Mouse (Mus musculus): ENCODE results near the gene Otub1.

Otub1 gene

GRCm38 (mm10) chr19:7177804-7178511 is 28.2 kb downstream of the Otub1 start:
- no peak for DNase-seq (ENCODE audit: low read depth, low spot score)

- DNase-seq (ENCODE audit: low read depth, low spot score), result no peak
Observed at GRCm38 (mm10) chr19:7176041-7176696, 29.9 kb downstream of the Otub1 start.

- DNase-seq (ENCODE audit: low read depth, low spot score), result peak; percentile 84
Observed at GRCm38 (mm10) chr19:7172051-7172866, 33.9 kb downstream of the Otub1 start.

GRCm38 (mm10) chr19:7171447-7171846 is 34.7 kb downstream of the Otub1 start:
- DNase-seq (ENCODE audit: low read depth, low spot score), result no peak

- no peak for DNase-seq (ENCODE audit: low read depth, low spot score)
Observed at GRCm38 (mm10) chr19:7170916-7171315, 35.2 kb downstream of the Otub1 start.

- no peak for DNase-seq (ENCODE audit: low read depth, low spot score)
Observed at GRCm38 (mm10) chr19:7168423-7168822, 37.7 kb downstream of the Otub1 start.

- DNase-seq (ENCODE audit: low read depth, low spot score), result no peak
Observed at GRCm38 (mm10) chr19:7166767-7167166, 39.3 kb downstream of the Otub1 start.

GRCm38 (mm10) chr19:7166200-7166711 is 39.9 kb downstream of the Otub1 start:
- DNase-seq (ENCODE audit: low read depth, low spot score), result no peak

GRCm38 (mm10) chr19:7165509-7166199 is 40.5 kb downstream of the Otub1 start:
- peak; percentile 67 for DNase-seq (ENCODE audit: low read depth, low spot score)

- peak; percentile 74 for DNase-seq (ENCODE audit: low read depth, low spot score)
Observed at GRCm38 (mm10) chr19:7164820-7165323, 41.2 kb downstream of the Otub1 start.

GRCm38 (mm10) chr19:7164238-7164637 is 41.9 kb downstream of the Otub1 start:
- DNase-seq (ENCODE audit: low read depth, low spot score), result peak; percentile 88

GRCm38 (mm10) chr19:7161064-7161463 is 45.1 kb downstream of the Otub1 start:
- DNase-seq (ENCODE audit: low read depth, low spot score), result no peak

GRCm38 (mm10) chr19:7160151-7160906 is 45.8 kb downstream of the Otub1 start:
- peak; percentile 75 for DNase-seq (ENCODE audit: low read depth, low spot score)

- no peak for DNase-seq (ENCODE audit: low read depth, low spot score)
Observed at GRCm38 (mm10) chr19:7157734-7158133, 48.4 kb downstream of the Otub1 start.

- DNase-seq (ENCODE audit: low read depth, low spot score), result peak; percentile 86
Observed at GRCm38 (mm10) chr19:7155196-7155595, 50.9 kb downstream of the Otub1 start.

- DNase-seq (ENCODE audit: low read depth, low spot score), result peak; percentile 81
Observed at GRCm38 (mm10) chr19:7153232-7153631, 52.9 kb downstream of the Otub1 start.

GRCm38 (mm10) chr19:7151927-7152653 is 54.0 kb downstream of the Otub1 start:
- DNase-seq (ENCODE audit: low read depth, low spot score), result no peak

- DNase-seq (ENCODE audit: low read depth, low spot score), result no peak
Observed at GRCm38 (mm10) chr19:7151300-7151926, 54.7 kb downstream of the Otub1 start.

GRCm38 (mm10) chr19:7149158-7149685 is 56.9 kb downstream of the Otub1 start:
- DNase-seq (ENCODE audit: low read depth, low spot score), result peak; percentile 59
